Mouse (Mus musculus) heart, postnatal 25 days (tissue): ENCODE measurements around the gene Dnal4. TPM values are rescaled to one million over a fixed set of nuclear protein-coding genes. Genes with fewer than 3 reads are reported as not detected.
A peak's percentile ranks its signal among the peaks of the same experiment; 100 is the strongest.
"Not testable (repeated sequence)": the region's sequence is repeated elsewhere in the genome, so short reads cannot be mapped to it uniquely, and the experiment has no call there.

Source experiments
- DNase-seq: peaks from one replicate; pipeline ENCODE4 v3.0.0; 2022; ENCODE audit warnings: low spot score
- intact Hi-C: fragments of 180-260 bp; cut with DNase I; formaldehyde crosslinking; loops from one replicate; pipeline ENCODE4 v1.15.1; 2025
- total RNA-seq, 2 experiments: library from RNA; stranded (reverse); gene quantifications; 2 replicates each; pipeline ENCODE4 v1.2.3; 2021

Dnal4 gene
- total RNA-seq: 10 to 100 TPM; 20.5 to 22.9 TPM

DNA sequence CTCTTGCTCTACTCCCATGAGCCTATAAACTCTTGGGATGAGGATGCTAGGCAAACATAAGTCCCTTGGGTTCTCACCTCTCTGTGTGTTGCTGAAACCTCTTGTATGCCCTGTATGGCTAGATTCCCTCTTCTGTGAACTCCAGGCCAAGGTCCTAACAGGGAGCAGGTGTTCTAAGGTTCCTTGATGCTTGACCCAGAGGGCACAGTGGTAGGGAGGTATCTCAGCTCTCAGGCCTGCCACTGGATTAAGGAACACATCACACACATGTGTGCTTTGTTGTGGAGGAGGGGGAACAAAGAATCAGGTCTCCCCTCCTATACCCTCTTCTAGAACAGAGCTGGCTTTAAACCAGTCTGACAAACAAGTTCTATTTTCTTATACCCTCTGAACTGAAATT is at the start of gene Dnal4:
TSS of gene Dnal4 (minus strand) at position 101 of the 400 bp plus-strand sequence.
- intact Hi-C loops: no loop called here
- no peak for DNase-seq

DNA sequence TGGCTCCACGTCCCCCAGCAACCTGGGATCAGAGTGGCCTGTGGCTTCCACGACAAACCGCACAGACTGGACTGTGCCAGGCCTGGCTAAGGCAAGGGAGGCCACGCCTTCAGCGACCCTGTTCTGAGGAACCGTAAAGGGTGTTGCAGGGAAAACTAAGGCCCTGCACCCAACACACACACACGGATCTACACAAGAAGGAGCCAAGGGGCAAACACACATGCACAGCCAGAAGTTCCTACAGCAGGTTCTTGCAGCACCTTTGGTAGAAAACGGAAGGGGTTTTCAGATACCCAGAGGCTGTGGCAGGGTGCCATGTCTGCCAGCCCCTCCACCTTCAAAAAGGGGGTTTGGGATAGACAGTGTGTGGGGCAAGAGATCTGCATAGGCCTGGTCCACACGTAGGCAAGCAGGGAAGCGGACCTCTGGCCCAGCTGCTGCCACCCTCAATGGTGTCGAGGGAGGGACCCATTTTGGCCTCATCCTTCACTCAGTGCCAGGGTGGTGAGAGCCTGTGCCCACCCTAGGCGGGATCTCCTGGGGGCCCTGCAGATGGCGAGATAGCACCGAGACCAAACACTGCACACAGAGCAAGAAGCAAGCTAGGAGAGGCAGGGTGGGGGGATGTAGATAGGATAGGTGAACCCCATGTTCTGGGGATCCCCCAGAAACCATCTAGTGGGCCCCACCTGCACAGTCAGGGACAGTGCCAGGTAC is 49.6 kb upstream of the Dnal4 start:
- intact Hi-C loops: no loop called here

DNA sequence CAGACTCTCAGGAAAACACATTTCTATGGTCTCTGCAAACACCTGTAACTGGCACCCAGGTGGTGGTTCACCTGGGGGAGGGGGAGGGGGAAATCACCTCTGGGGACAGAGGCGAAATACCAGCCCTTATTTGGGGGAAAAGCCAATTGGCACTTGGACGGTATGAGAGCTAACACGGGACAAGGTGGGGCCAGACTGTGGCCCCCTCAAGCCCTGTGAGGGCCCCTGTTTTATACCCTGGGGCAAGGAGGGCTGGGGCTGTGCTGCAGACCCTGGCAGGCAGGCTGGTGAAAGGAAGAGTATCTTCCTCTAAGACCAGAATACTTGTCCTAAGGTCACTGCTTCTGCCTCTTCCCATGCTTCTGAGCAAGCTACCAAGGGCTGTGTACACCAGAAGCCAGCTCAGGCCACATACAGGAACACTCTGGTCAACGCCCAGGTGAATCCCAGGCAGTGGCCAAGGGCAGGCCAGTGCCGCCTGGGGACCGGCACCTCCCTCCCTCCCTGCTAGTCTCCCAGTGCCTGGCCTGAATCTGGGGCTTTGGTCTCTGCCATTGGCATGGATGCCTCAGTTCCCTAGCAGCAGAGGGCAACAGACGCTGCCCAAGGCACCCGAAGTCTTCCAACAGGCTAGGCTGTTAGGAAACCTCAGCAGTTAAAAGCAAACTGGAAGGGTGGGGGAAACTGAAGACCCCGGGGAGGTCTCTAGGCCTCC is 48.7 kb upstream of the Dnal4 start:
- DNase-seq: no peak
- intact Hi-C loops: no loop called here

More for the DNA sequence above, 49.6 kb upstream of the Dnal4 start:
- DNase-seq: no peak

DNA sequence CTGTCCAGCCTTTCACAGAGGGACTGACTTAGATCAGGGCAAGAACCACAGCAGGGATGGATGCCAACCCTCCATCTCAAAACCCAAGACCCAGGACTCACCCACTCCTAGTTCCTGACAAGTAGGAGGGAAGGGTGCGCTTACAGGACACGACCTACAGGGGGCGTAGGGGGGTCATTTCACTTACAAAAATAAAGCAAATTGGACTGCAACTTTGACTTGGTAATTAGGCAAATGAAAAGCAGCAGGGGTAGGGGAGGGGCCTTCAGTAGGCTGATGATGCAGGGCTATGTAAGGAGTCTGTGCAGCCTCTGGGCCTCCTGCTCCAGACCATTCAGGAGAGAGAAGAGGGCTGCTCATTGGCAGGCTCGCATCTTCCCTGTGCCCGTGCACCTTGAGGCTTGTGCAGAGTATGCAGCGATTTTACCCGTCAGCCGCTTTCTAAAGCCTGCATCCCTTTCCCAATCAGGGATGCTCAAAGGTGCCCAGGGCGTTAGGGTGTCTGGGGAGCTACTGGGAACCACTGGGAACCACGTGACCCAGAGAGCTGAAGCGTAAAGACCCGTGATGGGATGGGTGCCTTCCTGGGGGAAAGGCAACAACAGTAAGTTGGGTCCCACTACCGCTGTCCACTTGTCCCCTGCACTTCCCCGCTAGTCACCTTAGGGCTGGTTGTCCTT is 47.6 kb upstream of the Dnal4 start:
- intact Hi-C loops: no loop called here
- DNase-seq: no peak

DNA sequence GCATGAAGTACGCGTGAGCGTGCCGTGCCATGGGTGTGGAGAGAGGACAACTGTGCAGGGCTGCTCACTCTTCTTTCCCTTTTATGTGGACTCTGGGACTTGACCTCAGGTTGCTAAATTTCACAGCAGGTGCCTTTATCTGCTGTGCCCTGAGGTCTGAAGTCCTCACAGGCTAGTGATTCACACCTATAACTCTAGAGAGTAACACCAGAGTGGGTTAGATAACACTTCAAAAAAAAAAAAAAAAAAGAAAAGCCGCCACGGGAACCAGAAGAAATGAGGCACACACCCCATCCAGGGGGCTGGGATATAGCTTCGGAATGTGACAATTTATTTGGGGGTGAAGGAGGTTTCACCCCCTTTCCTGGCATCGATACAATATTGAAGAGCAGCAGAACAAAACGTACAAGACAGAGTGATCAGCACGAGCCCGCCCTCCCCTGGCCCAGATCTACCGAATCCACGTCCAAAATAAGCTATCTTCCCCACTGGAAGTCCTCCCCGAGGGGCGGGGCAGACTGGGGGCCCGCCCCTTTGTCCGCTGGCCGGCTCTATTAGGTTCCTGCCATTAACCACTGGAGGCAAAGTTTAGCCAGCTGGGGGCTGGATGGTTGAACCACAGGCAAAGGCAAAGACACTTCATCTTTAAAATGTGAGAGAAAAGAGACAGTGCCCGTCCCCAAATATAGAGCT is 46.1 kb upstream of the Dnal4 start:
- DNase-seq: peak; percentile 75
- intact Hi-C loops: no loop called here

DNA sequence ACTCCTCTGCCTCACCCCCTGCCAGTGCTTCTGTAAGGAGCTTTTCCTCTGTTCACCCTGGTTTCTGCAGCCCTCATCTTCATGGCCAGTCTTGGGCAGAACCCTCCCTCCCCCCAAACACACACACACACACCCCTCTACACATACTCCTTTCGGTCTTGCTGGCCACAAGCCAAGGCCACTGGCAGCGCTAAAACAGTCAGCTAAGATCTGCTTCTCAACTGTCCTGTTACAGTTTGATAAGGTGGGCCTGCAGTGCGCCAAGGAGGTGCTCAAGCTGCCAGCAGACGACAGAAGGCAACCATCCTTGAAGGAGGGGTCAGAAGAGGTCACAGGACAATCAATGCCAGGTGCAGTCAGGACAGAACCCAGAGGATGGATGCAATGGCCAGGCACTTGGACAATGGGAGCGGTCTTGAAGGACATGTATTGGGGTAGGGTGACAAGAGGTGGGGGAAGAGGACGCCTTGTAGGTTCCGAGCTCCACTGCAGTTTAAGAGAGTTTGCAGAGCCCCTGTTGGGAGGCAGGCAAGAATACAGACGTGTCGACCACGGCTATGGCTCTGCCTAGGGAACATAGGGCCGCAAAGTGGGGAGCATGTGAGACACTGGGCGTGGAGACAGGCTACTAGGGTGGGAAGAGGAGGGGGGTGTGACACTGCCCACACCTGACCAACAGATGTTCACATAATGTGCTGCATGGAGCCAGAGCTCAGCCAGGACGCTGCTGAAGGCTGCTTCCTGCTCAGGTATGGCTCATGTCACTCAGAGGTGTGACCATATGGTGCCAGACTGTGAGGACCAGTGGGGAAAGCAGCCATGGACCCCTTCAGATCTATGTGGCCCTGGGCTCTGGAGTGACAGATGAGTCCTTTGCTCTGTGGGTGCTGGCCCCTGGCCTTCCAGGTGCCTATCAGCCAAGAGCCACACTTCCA is 44.9 kb upstream of the Dnal4 start:
- intact Hi-C loops: no loop called here
- DNase-seq: no peak

DNA sequence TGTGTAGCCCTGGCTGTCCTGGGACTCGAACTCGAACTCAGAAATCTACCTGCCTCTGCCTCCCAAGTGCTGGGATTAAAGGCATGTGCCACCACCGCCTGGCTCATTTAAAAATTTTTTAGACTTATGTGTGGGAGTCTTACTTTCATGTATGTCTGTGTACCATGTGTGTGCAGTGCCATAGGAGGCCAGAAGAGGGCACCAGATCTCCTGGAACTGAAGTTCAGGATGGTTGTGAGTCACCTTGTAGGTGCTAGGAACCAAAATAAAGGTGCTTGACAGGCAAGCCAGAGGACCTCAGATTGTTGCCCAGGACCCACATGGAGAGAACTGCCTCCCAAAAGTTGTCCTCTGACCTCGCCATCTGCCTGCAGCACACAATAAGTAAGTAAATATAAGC is 40.7 kb upstream of the Dnal4 start:
- intact Hi-C loops: no loop called here
- DNase-seq: no peak

DNA sequence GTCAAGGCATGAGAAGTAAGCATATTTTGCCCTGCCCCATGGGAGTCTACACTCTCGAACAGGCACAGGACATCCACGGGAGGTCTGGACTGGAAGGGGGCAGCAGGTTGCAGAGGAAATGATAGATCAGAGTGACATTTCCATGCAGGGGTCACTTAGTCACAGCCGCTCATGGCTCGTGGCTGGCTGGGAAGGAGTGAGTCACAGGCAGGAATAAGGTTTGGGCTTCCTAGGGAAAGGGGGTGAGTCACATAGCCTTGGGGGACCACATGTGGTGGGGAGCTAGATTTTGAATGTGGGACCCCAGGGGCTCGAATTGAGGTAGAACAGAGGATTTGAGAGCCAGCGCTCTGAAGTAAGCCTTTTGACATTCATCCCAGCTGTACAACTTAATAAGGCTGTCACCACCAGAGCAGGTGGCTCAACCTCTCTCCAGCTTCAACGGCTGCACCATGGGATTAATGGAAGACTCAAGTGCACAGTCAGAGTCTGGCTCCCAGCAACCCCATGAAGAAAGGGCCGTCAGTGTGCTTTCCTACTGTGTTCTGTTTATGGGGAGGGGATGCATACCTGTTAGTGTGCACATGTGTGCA is 36.1 kb upstream of the Dnal4 start:
- intact Hi-C loops: no loop called here
- no peak for DNase-seq

DNA sequence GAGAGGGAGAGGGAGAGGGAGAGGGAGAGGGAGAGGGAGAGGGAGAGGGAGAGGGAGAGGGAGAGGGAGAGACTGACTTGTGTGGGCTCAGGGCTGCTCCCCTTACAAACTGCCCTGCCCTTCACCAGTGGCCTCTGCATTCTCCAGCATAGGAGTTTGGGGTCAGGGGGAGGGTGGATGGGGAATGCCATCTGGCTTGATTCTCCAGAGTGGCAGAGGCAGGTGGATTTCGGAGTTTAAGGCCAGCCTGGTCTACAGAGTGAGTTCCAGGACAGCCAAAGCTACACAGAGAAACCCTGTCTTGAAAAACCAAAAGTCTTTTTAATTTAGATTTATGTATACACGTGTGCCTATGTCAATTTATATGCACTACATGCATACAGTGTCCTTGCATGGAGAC is 35.2 kb upstream of the Dnal4 start:
- intact Hi-C loops, DNase-seq: not testable (repeated sequence)

DNA sequence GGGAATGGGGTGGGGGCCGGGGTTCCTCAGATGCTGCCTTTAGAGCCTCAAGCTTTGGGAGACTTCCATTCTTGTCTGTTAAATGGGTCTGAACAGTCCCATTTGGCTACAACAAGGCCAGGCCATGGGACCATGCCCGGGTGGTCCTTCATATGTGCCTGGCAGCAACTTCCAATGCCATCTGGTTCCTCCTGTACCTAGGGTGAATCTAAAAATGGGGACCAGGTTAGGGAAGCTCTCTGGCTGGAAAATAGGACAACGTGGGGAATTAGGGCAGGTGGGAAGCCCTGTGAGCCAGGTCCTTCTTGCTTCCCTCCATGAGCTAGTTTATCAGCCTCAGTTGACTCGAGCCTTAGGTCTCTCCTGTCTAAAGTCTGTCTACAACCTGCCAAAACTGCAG is 33.3 kb upstream of the Dnal4 start:
- intact Hi-C loops: no loop called here
- DNase-seq: no peak

DNA sequence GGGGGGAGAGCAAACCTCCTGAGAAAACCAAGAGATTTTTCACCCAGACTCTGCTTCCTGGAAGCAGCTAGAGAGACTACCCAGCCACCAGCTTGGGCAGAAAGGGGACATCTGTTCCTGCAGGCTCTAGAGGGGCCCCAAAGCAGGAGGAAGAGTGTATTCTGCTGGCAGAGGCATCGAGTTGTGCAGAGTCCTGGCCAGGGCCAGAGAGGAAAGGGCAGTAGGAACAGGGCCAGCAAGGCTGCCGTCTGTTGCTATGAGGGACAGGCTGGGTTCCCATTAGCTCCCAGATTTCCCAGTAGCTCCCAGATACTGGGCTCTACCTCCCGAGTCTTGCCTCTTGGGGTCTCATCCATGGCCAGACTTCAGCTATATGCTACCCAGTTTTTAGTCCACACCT is 32.4 kb upstream of the Dnal4 start:
- intact Hi-C loops: no loop called here
- no peak for DNase-seq

DNA sequence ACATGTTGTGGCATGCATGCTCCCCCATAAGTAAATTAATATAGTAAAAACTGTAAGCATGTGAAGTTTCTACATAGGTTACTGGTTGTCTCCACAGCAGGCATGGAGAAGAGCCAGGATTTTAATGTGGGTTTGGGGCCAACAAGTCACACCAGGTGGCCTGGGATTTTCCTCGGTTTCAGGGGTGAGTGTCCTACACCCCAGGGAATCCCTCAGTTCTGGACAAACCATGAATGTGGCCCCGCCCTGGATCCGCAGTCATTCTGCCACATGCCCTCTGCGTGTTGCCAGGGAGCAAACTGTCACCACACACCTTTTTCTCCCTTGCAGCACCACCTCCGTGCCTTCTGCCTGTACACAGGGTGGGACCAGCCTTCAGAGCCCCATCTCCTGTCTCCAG is 31.0 kb upstream of the Dnal4 start:
- intact Hi-C loops: no loop called here
- no peak for DNase-seq

DNA sequence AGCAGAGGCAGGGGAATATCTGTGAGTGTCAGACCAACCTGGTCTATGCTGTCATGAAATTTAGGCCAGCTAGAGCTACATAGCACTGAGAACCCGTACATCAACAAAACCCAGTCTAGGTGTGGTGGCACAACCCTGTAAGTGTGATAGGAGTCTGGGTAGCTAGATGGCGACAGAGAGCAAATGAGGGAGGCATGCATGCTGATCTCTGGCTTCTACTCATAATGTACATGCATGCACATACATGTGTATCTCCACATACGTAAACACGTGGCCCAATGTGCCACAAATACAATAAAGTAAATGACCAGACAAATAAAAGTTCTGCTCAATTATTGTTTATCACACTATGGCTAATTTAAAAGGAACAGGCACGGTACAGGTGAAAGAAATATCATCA is 30.5 kb upstream of the Dnal4 start:
- no peak for DNase-seq
- intact Hi-C loops: no loop called here

DNA sequence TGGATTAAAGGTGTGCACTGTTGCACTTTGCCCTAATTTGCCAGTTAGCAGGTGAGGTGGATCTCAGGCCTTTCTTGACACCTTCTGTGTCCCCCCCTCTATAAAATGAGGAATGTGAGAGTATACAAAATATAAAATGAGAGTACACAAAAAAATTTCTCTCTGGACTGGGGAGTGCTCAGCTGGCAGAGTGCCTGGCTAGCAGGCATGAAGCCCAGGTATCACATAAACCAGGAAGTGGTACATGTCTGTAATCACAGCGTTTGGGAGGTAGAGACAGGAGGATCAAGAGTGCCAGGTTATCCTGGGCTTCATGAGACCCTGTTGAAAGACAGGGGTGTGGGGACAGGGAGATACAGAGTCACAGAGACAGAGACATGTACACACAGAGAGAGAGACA is 29.4 kb upstream of the Dnal4 start:
- intact Hi-C loops: no loop called here
- DNase-seq: no peak

DNA sequence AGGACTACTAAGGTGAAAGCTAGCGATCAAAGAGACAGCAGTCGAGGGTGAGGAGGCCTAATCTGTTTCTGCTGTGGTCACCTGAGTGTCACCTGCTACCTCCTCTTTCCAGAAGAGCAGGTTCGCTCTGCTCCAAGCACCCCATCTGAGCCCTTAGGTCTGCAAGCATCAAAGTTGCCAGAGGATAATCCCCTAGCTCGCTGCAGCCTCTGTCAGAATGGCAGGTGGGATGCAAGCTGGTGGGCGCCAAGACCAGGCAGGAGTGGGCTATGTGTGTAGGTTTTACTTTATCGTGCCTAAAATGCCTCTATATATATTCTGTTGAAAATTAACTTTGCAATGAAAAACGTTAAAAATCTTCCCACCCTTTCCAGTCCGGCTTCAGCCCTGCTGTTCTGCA is 27.6 kb upstream of the Dnal4 start:
- intact Hi-C loops: no loop called here
- DNase-seq: no peak

DNA sequence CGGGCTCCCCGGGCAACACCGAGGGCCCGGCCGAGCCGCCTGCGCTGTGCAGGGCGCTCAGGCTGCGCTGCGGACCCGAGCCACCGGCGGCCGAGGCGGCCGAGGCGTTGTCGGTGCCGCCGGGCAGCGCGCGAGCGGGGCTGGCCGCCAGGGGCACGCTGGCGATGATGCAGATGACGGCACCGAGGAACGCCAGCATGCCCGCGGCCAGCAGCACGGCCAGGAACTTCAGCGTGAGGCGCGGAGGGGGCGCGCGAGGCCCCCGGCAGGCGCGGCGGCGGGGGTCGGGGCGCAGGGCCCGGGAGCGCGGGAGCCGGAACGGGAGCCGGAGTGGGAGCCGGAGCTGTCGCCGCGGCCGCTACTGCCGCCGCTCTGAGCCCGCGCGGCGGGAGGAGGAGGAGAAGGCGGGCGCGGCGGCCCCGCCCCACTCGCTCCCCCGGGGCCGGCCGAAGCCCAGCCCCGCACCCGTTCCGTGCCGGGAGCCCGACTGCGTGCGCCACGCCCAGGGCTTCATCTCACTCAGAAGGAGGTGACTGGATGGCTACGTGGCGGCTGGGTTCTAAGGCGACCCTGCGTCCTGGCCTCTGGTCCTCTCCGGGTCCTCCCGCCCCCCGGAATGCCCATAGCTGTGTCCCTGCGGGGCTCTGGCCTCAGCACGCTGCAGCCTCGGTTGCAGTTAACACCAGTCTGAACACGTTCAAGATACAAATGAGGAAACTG is 26.9 kb upstream of the Dnal4 start, which contains the start of gene Nptxr:
TSS of gene Nptxr (minus strand) at position 415 of the 720 bp plus-strand sequence.
- intact Hi-C loops: no loop called here
- DNase-seq: peak; percentile 20

DNA sequence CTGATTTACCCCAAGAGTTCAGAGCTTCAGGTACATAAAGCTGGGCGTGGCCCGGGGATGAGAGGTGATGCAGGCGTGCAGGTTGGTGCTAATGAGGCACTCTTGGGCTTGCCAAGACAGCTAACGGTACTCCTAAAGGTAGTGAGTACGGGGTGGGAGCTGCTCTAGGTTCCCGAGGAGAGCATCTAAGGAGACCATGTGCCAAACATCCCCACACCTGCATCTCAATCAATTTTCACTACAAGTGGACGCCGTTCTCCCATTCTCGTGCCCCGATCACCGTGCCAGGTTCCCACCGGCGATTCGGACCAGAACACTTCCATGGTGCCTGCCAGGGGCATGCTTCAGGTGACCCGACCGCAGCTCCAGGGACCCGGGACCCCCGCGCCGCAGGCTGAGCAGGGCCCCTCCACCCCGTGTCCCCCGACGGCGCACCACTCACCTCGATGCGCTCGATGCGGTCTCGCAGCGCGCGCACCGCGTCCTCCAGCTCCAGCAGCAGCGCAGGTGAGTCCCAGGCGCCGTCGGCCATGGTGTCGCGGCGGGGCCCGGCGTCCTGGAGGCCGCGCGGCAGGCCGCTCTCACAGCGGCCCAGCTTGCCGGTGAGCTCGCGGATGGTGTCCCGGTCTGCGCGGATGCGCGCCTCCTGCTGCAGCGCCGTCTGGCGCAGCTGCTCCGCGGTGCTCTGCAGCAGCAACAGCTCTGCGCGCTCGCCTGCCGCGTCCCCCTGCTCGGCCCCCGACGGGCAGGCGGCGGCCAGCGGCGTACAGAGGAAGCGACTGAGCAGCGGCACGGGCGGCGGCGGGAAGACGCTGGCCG is 26.1 kb upstream of the Dnal4 start:
- intact Hi-C loops: no loop called here
- DNase-seq: no peak

DNA sequence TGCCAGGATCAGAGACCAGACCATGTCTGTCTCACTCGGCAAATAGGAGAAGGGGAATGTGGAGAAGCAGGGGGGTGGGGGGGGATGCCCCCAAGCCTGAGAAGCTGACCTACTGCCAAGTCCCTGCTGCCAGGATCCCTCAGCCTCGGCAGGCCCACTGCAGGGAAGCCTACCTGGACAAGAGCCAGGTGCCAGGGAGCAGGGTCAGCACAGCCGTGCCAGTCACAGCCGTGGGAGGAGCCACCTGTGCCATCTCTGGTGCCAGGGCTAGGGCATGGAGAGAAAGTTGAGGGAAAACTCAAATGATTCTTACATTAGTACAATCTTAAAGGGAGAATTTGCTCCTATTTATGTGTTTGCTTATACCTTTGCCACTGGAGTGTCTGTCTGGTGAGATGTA is 24.7 kb upstream of the Dnal4 start:
- intact Hi-C loops: no loop called here

More for the DNA sequence above, 24.7 kb upstream of the Dnal4 start:
- DNase-seq: no peak
